Mouse (Mus musculus) lung, adult 2 months (tissue): Measurements from ENCODE around the gene Rell1.
A peak's percentile ranks its signal among the peaks of the same experiment; 100 is the strongest.

ENCODE experiments used
- CTCF ChIP-seq: fragments of 200-500 bp; IDR thresholded peaks from 2 replicates; pipeline ENCODE4 v1.5.1; 2011; ENCODE audit warnings: mild to moderate bottlenecking, low read length, control low read depth; ENCODE audit not compliant: insufficient read depth
- POLR2A ChIP-seq: fragments of 200-500 bp; IDR thresholded peaks from 2 replicates; pipeline ENCODE4 v1.6.1; 2011; ENCODE audit warnings: low read depth, mild to moderate bottlenecking, control low read depth, low read length, borderline replicate concordance; ENCODE audit errors: extremely low read depth

DNA sequence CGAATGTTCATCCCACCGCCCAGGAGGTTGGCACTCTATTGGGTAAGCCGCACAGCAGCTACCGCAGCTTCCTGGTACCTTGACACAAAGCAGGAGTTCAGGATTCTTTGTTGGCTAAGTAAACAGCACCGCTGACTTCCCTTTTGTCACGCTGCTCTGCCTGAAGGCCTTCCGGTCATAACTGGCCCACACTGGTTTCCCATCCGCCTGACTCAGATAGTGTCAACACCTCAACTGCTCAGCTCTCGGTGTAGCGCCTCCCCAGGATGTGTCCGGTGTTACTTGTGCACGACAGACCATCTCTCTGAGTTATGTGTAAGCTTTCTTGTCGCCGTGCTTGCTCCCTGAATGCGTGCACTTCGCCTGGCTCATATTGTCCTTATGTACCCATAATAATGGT lies 93.8 kb downstream of the Rell1 start:
- TF ChIP-seq POLR2A, result no peak
- TF ChIP-seq CTCF, result peak; percentile 43; the same call in 1 of the 2 replicates
